ENCODE assay signal across 10 mouse cellular contexts in the genomic region with DNA sequence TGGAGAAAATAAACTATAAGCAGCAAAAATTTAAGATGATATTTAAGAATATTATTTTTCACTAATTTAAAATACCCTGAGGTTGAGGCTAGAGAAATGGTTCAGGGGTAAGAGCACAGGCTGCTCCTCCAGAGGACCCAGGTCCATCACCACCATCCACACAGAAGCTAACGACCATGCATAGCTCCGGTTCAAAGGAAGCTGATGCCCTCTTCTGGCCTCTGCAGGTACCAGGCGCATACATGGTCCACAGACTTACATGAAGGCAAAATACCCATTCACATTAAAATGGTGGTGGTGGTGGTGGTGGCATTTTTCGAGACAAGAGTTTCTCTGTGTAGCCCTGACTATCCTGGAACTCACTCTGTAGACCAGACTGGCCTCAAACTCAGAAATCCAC.
DNase-seq lines count a peak whose midpoint lies in the region; ATAC-seq lines count a peak whose summit lies in the region.
"Had no signal": no experiment of that assay in that cellular context is flagged by ENCODE, and none has a peak within 500 bp of the region (broad histone marks: within the 10 kb centered on the region; RNA-seq: fewer than 3 reads in every experiment).

No protein-coding gene starts in this region.

- 55% methylated on average over 4 of the region's 4 CpGs for WGBS in forebrain, embryonic 14.5 days
- 66% methylated on average over 4 of the region's 4 CpGs for WGBS in forebrain, embryonic 11.5 days
- 56% methylated on average over 4 of the region's 4 CpGs for WGBS in neural tube, embryonic 11.5 days
- WGBS in neural tube, embryonic 15.5 days = 55% methylated on average over 4 of the region's 4 CpGs

- H3K9me3 ChIP-seq in forebrain, embryonic 14.5 days (replicated peaks; ENCODE audit: control insufficient read depth, low read length) = no peaks in the 10 kb centered on the region
- no peaks in the 10 kb centered on the region for H3K9me3 ChIP-seq in forebrain, embryonic 11.5 days (ENCODE audit: control insufficient read depth, low read length)
- H3K9me3 ChIP-seq in neural tube, embryonic 11.5 days (ENCODE audit: control insufficient read depth, low read length) = no peaks in the 10 kb centered on the region
- H3K9me3 ChIP-seq in neural tube, embryonic 15.5 days (replicated peaks) = no peaks in the 10 kb centered on the region

- H3K9ac ChIP-seq in forebrain, embryonic 14.5 days (ENCODE audit: low read length) = no peak overlapping the region
- no peak overlapping the region for H3K9ac ChIP-seq in forebrain, embryonic 11.5 days (ENCODE audit: low read length)
- no peak overlapping the region for H3K9ac ChIP-seq in neural tube, embryonic 11.5 days (ENCODE audit: low read length)
- no peak overlapping the region for H3K9ac ChIP-seq in neural tube, embryonic 15.5 days (replicated peaks)

- no peaks in the 10 kb centered on the region for H3K4me1 ChIP-seq in forebrain, embryonic 14.5 days (ENCODE audit: control insufficient read depth, insufficient read depth, low read length)
- H3K4me1 ChIP-seq in forebrain, embryonic 11.5 days (replicated peaks; ENCODE audit: control insufficient read depth, insufficient read depth, low read length) = no peaks in the 10 kb centered on the region
- H3K4me1 ChIP-seq in neural tube, embryonic 11.5 days (ENCODE audit: control insufficient read depth, insufficient read depth, low read length) = no peaks in the 10 kb centered on the region
- no peaks in the 10 kb centered on the region for H3K4me1 ChIP-seq in neural tube, embryonic 15.5 days

- H3K36me3 ChIP-seq in forebrain, embryonic 14.5 days (ENCODE audit: control insufficient read depth, insufficient read depth, low read length) = no peaks in the 10 kb centered on the region
- no peaks in the 10 kb centered on the region for H3K36me3 ChIP-seq in forebrain, embryonic 11.5 days (ENCODE audit: control insufficient read depth, insufficient read depth, low read length)
- H3K36me3 ChIP-seq in neural tube, embryonic 11.5 days (ENCODE audit: control insufficient read depth, insufficient read depth, low read length) = no peaks in the 10 kb centered on the region
- no peaks in the 10 kb centered on the region for H3K36me3 ChIP-seq in neural tube, embryonic 15.5 days

- no peak overlapping the region for H3K27ac ChIP-seq in forebrain, embryonic 14.5 days (ENCODE audit: low read depth, low read length)
- H3K27ac ChIP-seq in forebrain, embryonic 11.5 days (ENCODE audit: low read depth, low read length) = no peak overlapping the region
- no peak overlapping the region for H3K27ac ChIP-seq in neural tube, embryonic 11.5 days (ENCODE audit: low read depth, low read length)
- H3K27ac ChIP-seq in neural tube, embryonic 15.5 days (replicated peaks) = no peak overlapping the region

- no peaks in the 10 kb centered on the region for H3K27me3 ChIP-seq in forebrain, embryonic 14.5 days (replicated peaks; ENCODE audit: control insufficient read depth, insufficient read depth, low read length)
- H3K27me3 ChIP-seq in forebrain, embryonic 11.5 days (ENCODE audit: control insufficient read depth, insufficient read depth, low read length) = no peaks in the 10 kb centered on the region
- no peaks in the 10 kb centered on the region for H3K27me3 ChIP-seq in neural tube, embryonic 11.5 days (ENCODE audit: control insufficient read depth, insufficient read depth, low read length)
- H3K27me3 ChIP-seq in neural tube, embryonic 15.5 days (replicated peaks) = no peaks in the 10 kb centered on the region

- no peak overlapping the region for H3K4me2 ChIP-seq in forebrain, embryonic 14.5 days (ENCODE audit: low read length)
- H3K4me2 ChIP-seq in forebrain, embryonic 11.5 days (ENCODE audit: low read depth, low read length, severe bottlenecking) = no peak overlapping the region
- H3K4me2 ChIP-seq in neural tube, embryonic 11.5 days (ENCODE audit: low read depth) = no peak overlapping the region
- H3K4me2 ChIP-seq in neural tube, embryonic 15.5 days = no peak overlapping the region

- ATAC-seq in forebrain, embryonic 14.5 days = no peak
- no peak for ATAC-seq in forebrain, embryonic 11.5 days (replicated peaks; ENCODE audit: low FRiP score)
- ATAC-seq in neural tube, embryonic 11.5 days (ENCODE audit: insufficient read depth, low FRiP score, low TSS enrichment) = peak; percentile 75; the same call in 1 of the 2 replicates
- ATAC-seq in neural tube, embryonic 15.5 days (ENCODE audit: low FRiP score) = no peak; the same call in 1 of the 2 replicates

- DNase-seq in forebrain, embryonic 14.5 days (ENCODE audit: low spot score) = peak; percentile 49
- DNase-seq in forebrain, embryonic 11.5 days (ENCODE audit: low spot score) = no peak
- DNase-seq in neural tube, embryonic 11.5 days (ENCODE audit: low spot score) = no peak
- DNase-seq in embryo, embryonic 10.5 days (ENCODE audit: low spot score) = peak; percentile 42
- DNase-seq in mesoderm, embryonic 11.5 days (ENCODE audit: low read depth, low spot score) = peak; percentile 31
- no peak for DNase-seq in B cell, adult 2 months
- DNase-seq in frontal cortex, postnatal 10 days (ENCODE audit: low spot score in 2 of 2) = no peak
- DNase-seq: kidney, postnatal 4 days had no signal

- H3K4me3 ChIP-seq in forebrain, embryonic 14.5 days (ENCODE audit: low read depth, low read length) = no peak overlapping the region
- no peak overlapping the region for H3K4me3 ChIP-seq in forebrain, embryonic 11.5 days (ENCODE audit: low read depth, low read length)
- no peak overlapping the region for H3K4me3 ChIP-seq in neural tube, embryonic 11.5 days (ENCODE audit: low read depth, low read length)
- no peak overlapping the region for H3K4me3 ChIP-seq in neural tube, embryonic 15.5 days (replicated peaks)
- H3K4me3 ChIP-seq: myocyte had no signal

Comparison
In these comparisons a context has a peak if more than half of its experiments do, and no peak if none do; other contexts are left out.
1. DNase-seq: peak in forebrain, embryonic 14.5 days (single experiment), embryo, embryonic 10.5 days (single experiment) and mesoderm, embryonic 11.5 days (single experiment); none in forebrain, embryonic 11.5 days (single experiment), neural tube, embryonic 11.5 days (single experiment), B cell, adult 2 months (0 of 2) and frontal cortex, postnatal 10 days (0 of 2).